Mouse (Mus musculus) MEL-GATA-1-ER (cell line): ENCODE data around the gene Ube2r2.

ENCODE experiments used
- DNase-seq: peaks from one replicate; pipeline ENCODE4 v3.0.0-alpha.2; 2012; ENCODE audit warnings: low read depth; ENCODE audit errors: extremely low read depth

Gene Ube2r2

DNA sequence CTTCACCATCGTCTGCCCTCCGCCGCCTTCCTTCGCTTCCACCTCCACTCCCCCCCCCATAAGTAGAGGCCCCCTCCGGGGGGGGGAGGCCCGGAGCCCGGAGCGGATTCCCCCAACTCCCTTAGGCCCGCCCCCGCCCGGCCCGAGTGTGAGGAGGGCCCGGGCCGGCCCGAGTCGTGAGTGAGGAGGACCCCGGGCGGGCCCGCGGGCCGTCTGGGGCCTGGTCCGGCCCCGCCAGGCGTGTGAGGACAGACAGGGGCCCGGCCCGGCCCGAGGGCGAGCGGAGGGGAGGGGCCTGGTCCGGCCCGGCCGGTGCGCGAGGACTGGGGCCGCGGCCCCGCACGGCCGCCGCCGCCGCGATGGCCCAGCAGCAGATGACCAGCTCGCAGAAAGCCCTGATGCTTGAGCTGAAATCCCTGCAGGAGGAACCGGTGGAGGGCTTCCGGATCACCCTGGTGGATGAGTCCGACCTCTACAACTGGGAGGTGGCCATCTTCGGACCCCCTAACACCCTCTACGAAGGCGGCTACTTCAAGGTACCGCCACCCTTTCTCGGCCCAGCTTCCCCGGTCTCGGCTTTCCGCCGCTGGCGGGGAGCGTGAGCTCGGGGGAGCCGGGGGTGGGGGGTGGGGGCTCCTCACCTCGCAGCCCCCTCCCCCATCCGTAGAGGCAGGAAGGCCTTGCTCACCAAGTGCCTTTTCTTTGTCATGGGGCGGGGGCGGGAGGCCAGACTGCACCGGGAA lies at the start of gene Ube2r2:
Ube2r2 (plus strand) TSS at position 33 of the 743 bp plus-strand sequence.
- no peak for DNase-seq

DNA sequence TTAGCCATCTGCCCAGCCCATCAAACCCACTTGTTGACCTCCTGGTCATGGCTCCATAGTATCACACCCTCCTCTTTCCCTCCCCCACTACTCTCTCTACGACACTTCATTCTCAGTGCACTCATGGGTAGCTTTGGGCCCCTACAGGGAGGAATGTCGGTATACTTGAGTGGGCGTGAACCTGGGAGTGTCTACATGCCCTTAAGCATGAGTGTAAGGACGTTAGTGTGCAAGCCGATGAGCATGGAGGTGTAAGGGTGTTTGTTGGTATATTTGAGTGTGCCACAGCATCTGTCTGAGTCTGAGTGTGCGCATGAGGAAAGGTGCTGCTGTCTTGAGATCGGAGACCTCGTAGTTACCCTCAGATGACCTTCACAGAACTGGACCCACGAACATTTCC lies 48.6 kb upstream of the Ube2r2 start:
- no peak for DNase-seq

DNA sequence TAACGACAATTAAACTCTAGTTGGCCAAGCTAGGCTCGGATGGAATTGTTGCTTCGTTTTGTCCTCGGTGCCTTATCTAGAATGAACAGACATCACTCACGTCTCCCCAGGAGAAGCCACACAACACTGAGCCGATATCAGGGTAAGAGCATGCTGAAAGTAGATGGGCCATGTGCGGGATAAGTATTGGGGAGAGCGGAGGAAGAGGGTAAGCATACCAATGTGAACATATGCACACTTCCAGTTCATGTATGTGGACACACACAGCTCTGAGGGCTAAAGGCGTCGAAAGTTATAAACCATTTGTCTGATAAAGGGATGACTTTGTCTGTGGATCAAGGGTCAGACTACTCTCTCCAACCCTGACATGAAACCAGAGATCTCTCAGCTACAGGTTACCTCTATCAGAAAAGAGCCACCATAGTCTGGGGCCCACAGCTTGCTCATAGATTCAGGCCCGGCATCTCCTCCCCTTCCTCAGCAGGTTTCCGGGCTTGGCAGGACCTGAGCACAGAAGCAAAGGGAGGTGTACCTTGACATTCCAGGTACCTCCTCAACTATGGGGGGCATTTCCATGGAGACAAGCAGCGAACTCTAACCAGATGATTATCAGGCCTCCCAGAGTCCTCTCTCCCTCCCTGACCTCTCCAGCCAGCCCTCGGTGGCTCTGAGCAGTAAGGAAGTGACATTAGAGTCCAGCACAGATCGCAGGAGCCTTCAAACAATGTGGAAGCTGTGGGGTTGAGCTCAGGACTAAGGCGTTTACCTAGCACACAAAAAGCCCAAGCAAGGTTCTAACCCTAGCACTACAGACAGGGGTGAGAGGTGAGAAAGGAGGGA lies 47.9 kb upstream of the Ube2r2 start:
- DNase-seq = peak; percentile 90

DNA sequence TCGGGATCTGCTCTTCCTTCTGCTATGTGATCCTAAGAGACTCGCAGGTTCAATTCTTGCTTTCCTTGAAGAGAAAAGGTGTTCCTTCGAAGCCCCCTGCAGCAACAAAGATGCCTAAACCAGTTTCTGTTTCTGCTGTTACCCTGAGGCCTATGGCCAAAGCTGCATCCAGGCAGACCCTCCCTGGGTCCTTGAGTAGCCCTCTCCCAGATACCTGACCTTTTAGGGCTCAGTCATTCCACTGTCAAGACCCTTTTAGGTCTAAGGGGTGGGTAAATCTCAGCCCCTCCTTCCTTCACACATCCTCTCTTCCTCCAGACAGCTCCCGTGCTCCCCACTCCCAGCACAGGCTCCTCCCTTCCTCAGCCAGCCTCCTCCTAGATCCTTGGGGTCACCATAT lies 46.4 kb upstream of the Ube2r2 start:
- no peak for DNase-seq

DNA sequence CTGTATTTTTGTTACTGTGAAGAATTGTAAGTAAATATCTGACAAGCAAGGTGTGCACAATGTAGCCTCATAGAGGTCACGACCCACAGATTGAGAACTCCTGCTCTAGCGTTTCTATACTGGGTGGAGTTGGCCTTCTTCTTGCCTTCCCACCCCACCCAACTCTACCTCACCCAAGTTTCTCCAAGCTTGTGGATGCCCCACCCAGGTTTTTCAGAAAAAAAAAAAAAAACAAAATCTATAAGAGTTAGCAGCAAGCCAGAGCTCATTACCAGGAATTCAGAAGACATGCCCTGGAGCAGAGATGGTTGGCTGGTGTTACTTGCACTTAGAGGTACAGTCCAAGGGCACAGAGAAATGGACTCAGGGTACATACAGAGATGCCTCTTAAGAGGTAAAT lies 45.8 kb upstream of the Ube2r2 start:
- no peak for DNase-seq

DNA sequence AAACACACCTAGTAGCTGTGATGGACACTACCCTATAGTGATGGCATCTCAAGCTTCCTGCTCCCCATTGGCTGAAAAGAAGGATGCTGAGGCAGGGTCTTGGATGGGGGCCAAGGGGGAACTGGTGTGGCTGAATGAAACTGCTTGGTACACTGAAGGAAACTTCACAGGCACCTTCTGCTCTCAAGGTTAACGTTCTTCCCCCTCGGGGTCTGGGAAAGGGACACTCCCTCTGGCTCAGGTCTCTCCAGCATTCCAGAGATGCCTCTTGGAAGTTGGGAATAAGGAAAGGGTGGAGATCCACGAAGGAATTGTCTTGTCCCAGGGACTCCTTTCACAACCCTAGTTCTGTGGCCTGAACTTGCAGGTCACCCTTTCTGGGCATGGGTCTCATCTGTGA lies 44.2 kb upstream of the Ube2r2 start:
- no peak for DNase-seq

DNA sequence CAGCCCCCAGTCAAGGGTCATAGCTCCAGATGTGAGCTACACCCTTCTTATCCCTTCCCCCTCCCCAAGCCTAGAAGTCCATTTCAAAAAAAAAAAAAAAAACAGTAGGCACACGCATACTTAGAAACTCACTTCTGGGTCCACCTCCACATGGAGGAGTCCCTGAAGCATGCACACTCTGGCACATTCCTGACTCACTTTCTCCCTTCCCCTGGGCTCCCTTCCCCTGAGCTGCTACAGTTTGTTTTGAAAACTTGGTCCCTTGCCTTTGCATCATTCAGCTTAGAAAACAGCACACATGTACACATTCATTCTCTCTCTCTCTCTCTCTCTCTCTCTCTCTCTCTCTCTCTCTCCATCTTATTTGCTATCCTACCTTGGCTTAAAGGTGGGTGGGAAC lies 42.6 kb upstream of the Ube2r2 start:
- no peak for DNase-seq

DNA sequence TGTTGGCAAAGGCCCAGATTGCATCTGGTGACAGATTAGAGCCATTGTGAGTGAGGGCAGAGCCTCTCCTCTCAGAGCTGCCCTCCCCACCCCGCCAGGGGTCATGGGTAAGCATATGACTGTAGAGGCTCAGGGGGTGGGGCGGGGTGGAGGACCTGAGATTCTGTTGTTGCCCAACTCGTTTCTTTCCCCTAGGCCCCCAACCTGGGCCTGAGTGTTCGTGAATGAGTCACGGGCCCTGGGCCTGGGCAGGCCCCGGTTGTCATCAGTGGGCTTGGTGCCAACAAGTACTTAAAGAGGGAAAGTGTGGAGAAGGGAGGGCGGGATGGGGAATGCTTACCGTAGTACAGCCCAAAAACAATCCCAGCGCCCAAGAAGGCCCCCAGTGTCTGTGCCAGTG lies 41.2 kb upstream of the Ube2r2 start:
- DNase-seq = no peak

DNA sequence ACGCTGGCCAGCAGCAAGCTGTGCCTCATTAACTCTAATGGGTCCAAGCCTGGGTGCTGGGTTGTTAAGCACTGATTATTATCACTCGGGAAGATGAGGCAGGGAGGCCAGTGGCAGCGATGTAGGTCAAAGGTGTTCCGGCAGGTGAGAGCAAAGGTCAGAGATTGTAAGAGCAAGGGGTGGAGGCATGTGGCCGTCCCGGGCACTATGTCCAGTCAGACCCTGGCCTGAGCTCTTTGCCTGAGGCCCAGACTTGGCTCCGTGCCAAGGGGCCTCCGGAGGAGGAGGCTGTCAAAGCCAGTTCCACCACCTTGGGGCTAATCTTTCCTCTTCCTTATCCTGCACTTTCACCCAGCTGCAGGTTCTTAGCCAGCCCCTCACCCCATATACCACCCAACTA lies 39.4 kb upstream of the Ube2r2 start:
- no peak for DNase-seq

DNA sequence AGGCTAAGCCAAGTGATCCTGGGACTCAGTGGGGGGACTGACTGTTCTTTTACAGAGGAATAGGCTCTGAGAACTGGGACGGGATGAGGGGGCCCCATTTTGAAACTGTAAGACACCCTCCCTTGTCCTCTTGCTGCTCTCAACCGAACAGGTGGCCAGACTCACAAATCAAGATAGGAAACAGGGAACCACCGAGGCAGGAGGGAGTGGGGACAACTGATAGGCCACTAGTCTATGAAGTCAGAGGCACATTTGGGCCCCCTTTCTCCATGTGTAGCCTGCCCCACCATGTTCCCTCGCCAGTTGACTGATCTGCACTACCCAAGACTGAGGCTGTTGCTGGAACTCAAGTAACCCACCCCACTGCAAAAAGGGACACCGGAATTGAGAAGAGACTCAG lies 38.7 kb upstream of the Ube2r2 start:
- peak; percentile 34 for DNase-seq

DNA sequence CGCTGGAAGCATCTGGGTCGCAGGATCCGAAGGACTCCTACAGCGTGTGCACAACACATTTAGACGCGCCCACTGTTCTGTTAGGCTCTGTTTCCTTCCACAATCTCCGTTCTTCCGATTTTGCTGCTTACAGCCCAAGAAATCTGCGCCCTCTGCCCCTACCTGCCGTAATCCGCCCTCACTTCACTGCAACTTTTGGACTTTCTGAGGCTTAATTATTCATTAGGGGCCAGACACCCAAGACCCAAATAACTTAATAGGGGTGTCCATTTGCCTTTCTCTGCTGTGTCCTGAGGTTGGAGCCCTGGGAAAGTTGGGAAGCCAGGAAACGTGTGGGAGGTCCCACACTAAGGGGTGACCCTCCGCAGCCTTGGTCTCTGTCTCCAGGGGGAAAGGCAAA lies 38.2 kb upstream of the Ube2r2 start:
- no peak for DNase-seq

DNA sequence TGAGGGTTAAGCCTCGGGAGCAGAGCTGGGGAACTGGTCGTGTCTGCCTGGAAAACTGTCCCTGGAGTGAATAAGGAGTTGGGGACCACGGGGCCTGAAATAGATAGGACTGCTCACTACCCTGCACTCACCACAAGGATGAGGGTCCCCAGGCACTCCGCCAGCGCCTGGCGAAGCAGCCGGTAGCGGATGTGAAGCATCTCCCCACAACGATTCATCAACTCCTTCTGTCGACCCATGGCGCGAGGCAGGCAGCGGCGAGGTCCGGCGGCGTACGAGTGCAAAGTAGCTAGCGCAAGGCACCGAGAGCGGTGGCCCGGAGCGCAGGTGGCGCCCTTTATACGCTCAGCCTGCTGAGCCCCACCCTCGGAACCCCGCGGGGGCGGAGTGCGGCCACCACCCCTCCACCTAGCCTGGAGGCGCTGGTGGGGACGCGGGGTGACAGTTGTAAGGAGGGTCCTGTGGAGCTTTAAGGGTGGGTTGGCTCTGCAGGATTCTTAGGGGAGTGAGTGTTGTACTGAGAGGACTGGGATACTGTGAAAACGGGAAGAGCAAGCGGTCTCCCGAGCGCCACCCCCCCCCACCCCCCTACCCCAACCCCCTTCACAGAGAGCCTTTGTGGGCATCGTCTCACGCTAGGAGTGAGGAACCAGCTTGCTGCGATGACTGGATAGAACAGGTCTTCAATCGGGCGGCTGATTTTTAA lies 37.5 kb upstream of the Ube2r2 start, which contains the start of gene Aqp3:
Aqp3 (minus strand) TSS at position 313 of the 706 bp plus-strand sequence.
- DNase-seq = no peak

DNA sequence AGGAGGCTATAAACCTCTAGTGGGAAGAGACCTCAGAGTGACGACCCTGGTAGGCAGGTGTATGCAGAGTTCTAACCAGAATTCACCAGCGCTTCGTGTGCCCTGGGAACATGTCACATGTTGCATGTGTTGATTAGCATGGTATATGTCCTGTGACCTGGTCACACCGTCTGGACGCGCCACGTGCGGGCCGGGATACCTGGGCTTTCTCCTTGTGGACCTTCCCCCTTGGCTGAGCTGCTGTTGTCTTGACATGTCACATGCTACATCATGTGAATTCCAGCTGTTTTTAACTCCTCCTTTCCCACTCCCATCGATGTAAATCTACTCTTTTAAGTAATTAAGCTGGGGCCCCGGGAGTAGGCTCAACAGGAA lies 37.0 kb upstream of the Ube2r2 start:
- DNase-seq = no peak

DNA sequence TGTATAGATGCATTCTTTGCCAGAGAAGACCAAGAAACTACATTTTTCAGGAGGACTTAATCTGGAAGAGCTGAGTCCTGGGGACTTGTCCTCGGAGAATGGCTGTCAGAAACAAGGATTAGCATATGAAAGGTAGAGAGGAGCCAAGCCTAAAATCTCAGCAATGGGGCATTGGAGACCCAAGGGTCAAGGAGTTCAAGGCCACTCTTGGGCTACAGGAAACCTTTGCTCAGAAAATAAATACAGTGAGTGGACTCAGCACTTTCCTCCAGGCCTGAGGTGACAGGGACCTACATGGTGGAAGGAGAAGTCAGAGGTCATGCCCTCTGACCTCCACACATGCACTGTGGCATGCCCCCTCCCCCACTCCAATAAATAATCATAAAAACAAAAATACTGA lies 34.6 kb upstream of the Ube2r2 start:
- no peak for DNase-seq

DNA sequence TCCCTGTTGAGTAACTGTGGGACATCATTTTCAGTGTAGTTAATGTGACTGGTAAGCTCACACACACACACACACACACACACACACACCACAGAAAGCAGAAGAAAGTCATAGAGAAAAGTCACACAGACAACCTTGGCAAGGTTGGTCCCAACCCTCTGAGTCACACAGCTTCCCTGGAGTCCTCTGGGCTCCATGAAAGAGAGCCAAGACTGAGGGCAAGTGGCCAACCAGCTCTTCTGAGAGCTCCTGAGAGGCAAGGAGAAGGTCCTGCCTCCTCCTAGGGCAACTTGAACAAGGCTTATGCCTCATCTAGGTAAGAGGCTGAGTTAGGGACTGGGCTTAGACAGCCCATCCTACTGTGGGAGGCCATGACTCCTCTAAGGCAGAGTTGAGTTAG lies 32.6 kb upstream of the Ube2r2 start:
- DNase-seq = no peak

DNA sequence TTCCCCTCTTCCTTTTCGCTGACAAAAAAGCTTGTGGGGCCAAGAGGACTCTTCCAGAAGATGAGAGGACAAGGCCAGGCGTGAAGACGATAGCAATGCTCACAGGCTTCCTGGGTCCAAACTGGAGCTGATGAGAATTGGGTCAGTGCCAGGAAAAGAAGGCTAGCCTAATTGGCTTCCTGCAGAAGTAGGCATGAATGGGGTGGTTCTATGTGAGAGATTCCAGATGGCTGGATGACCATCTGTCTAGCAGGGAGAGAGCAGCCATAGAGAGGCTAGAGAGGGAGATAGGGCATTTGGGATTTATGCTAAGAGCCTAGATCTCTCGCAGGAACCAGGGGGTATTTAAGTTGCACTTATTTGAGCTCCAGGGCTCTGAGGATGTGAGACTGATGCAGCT lies 28.1 kb upstream of the Ube2r2 start:
- DNase-seq = no peak

DNA sequence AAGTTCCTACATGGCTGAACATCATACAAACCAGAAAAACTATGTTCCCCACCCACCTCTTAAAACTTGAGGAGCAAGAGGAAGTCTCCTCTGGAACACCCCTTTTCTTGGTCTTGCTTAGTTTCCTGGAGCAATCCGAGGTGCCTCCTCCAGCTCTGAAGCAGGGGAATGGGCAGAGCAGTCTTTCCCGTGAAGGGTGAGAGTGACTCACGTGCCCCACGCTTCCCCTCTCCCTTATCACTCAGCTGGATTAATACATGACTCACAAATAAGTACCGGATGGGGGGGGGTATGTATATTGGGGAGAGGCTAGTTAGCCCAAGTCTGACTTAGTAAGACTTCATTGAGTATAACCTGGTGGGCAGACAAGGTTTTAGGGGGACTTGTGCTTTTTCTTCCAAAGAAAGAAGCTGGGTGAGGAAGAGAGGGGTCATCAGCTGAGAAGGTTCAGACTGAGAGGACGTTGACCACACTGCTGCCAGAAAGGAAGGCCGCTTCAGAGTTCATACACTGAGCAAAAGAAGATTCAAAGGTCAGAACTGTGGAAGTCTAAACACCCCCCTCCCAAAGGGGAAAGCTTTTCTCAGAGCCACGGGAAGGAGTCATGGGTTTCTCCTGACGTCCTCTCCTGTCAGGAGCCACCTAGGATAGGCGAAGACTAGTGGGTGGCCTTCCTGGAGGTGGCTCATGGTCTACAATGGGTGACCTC lies 26.7 kb upstream of the Ube2r2 start:
- no peak for DNase-seq

DNA sequence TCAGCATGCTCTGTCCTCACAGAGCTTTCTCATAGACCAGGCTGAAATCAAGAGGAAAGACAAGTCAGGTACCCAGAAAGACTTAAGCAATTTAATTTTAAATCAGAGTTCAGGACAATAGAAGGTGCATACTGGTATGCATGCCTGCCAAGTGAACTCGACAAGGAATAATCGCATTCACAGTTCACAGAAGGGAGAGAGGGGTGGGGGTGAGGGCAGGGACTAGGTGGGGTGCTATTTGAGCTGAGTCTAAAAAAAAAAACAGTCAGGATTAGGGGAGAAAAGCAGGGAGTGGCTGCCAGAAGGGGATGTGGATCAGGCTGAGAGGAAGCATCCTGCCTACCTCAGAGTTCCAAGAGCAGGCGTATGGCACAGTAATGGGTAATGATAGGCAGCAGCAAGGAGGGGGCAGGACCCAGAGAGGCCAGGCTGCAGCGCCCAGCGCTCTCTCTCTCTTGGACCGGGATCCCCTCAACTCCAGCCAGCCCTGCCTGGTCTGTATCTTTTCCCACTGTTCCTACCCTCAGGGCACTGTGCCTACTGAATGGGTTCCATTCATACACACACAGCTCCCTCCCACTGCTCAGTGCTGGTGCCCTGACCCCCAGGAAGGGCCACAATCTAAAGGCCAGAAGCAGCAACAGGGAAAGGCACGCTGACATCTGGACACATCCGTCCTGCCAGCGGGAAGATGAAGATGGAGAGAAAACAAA lies 21.0 kb upstream of the Ube2r2 start:
- no peak for DNase-seq

DNA sequence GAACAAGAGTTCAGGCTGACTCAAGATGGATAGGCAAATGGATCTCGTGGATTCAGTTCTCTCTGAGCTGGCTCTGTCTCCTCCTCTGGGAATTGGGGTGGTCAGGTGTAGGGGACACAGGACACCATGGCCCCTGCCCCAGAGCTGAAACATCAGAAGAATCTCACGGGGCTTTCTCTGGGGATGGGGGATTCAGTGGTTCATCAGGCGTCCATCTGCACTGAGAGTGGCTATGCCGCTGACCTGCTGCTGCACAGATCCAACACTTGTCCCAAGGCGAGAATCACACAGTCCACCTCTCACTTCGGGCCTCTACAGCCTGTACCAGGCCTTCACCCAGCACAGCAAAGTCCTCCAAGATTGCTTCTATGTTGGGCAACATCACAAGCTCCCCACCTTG lies 20.5 kb upstream of the Ube2r2 start:
- no peak for DNase-seq

DNA sequence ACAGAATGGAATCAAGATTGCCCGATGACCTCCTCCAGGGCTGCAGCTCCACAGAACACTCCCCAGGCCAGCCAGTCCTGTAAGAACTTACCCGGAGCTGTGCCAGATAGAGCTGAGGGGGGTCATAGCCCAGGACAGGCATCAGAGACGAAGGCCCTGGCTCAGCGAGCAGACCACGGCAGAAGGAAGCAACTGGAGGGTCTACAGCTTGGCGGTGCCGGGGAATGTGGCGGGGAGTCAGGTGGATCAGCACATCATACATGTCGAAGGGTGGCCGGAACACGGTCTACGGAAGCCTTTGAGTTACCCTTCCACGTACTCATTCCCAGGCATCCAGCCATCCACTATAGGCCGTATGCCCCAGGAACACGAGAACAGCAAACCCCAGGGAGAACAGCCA lies 19.8 kb upstream of the Ube2r2 start:
- DNase-seq = no peak

DNA sequence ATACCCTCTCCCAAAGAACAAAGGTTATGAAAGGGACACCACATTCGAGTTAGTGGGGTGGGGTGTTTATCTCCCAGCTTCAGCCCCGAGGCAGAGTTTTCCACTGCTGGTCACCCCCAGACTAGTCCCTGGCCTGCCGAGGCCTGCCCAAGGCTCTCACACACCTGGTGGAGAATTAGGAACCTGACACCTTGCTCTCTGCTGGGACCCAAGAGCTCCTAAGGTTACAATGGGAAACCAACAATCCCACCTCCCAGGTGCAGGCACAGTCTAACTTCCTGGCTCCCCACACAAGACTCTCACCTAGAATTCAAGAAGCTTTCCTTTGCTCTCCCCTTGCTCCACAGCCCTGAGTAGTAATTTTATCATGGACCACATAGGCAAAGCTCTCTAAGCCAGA lies 18.7 kb upstream of the Ube2r2 start:
- DNase-seq = no peak
